Mouse (Mus musculus) 3T3-L1 (cell line): ENCODE measurements around the gene Bbs5.
"Not testable (repeated sequence)": the region's sequence is repeated elsewhere in the genome, so short reads cannot be mapped to it uniquely, and the experiment has no call there.

Experiments used
- DNase-seq: peaks from one replicate; pipeline ENCODE4 v3.0.0-alpha.2; 2015; ENCODE audit warnings: low read depth, low spot score

Bbs5 gene

DNA sequence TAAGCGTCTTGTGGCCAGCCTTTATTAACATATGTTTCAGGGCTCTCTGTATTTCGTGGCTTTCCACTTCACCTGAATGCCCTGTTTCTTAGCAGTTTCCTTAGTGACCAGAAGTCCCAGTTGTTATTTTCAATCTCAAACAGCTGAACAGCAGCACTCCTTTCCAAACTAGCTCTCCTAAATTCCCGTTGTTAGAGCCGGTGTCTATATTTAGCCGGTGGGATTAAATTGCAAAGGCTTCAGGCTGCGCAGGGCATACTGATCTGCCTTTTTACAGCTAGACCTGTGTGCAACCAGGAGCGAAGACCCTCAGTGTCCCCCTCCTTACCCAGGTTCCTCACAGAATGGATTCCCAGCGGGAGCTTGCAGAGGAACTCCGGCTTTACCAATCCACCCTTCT lies 22.9 kb downstream of the Bbs5 start, which contains the start of gene Klhl41:
TSS of gene Klhl41 (plus strand) at position 268 of the 400 bp plus-strand sequence.
- DNase-seq = no peak

DNA sequence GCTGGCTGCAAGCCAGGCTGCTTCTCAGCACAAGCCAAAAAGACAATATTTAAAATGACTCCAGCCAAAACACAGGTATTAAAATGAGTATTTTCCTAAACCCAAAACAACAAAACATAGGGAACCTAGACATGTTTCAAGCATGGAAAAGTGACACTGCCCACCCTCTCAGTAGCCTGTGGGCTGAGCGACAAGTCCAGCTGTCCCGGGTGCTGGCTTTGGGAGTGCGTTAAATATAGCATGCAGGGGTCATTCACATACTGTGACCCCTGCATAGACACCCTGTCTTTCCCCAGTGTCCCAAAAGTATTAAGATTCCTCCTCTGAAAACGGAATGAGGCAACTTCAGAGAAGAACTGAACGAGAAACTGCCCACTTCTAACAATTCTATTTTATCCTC lies 26.8 kb downstream of the Bbs5 start:
- DNase-seq = no peak

DNA sequence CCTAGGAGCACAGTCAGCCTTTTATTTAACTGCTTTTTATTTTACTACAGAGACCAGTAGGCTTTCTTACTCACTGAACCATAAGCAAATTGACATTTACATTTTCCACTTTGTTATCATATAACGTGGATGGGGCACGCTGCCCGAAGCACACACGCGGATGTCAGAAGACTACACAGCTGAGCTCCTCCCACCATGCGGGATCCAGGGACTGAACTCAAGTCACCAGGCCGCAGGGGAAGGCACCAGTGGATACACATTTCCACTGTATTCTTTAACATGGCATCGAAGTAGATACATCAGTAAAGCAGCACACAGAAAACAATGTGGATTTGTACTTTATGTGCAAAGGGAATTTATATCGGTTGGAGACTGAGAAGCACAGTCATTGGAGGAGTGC lies 28.3 kb downstream of the Bbs5 start:
- no peak for DNase-seq

- peak; percentile 48 for DNase-seq
These were observed 29.7 kb downstream of the Bbs5 start for GRCm38 (mm10) chr2:69676713-69677112.

- DNase-seq = not testable (repeated sequence)
These were observed 30.2 kb downstream of the Bbs5 start for GRCm38 (mm10) chr2:69677215-69677614.

DNA sequence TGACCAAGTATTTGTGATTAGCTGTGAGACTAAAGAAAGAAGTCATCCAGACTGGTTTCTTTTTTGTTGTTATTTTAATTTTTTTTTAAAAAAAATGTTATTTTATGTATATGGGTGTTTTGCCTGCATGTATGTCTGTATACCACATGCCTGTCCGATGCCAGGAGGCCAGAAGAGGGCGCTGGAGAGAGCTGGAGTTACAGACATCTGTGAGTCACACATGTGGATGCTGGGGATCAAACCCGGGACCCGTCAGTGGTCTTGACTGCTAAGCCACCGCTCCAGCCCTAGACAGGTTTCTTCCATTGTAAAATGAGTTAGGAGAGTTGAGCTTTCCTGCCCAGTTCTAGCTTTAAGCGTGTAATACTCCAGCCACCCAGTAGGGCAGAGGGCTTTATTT lies 33.0 kb downstream of the Bbs5 start:
- peak; percentile 20 for DNase-seq

DNA sequence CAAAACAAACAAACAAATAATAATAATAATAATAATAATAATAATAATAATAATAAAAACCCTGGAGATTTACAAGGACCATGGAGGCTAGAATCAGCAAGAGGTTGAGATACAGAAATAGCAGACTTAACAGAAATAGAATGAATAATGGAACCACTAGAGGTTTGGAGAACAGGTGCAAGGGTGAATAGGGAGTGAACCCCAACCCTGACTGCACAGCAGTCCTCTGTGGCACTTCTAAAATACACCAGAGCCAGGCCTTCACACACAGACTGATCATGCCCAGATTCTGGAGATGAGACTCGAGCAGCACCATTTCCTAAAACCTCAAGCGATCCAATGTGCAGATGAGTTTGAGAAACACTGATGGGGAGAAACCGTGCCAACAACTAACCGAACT lies 35.0 kb downstream of the Bbs5 start:
- DNase-seq = no peak

- DNase-seq = no peak
These were observed 36.2 kb downstream of the Bbs5 start for GRCm38 (mm10) chr2:69683036-69683805.

DNA sequence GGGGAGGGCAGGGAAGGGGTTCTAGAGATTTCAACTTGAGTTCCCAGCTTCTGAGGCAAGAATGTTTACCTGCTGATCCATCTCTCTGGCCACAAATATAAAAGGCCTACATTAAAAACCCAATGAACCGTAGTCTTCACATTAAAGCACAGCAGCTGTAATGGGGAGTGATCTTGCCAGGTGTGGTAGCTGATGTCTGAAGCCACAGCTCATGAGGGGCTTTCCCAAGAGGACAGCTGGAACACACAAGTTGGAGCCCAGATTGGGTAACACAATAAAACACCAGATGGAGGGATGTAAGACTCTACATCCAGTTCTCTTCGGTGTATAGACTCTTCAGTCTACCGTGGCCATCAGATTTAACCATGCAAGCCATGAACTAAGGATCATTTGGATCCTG lies 37.5 kb downstream of the Bbs5 start:
- no peak for DNase-seq

GRCm38 (mm10) chr2:69690214-69690613 lies 43.2 kb downstream of the Bbs5 start:
- no peak for DNase-seq

DNA sequence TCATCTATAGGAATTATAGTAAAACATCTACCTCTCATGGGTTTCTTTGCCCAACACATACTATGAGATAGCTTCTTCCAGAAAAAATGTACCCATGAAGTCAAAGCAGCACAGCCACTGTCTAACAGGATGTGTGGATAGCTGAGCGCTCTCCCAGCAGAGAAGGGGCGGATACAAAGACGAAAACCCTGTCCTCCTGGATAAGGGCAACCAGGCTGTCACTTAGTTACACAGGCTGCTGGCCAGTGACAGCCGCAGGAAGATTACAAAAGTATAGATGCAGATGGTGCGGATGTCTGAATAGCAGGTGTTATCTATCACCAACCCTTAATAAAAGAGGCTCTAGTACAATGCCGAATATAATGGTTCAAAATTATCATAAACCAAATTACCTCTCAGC lies 43.9 kb downstream of the Bbs5 start:
- no peak for DNase-seq

DNA sequence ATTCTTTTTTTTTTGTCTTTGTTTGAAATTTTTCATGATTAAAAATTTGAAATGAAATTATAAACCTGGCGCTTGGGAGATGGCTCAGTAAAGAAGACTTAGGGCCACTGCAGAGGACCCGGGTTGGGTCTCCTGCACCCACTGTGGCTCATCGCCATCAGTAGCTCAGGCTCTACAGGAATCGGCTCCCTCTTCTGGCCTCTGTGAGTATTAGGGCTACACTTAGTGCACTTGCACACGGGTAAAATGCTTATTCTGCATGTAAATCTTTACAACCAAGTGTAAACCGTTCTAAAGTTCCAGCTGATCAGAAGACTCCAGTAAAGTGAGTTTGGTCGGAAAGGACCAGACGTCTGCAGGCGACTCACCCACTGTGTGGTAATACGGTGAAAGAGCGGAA lies 46.5 kb downstream of the Bbs5 start:
- peak; percentile 15 for DNase-seq

DNA sequence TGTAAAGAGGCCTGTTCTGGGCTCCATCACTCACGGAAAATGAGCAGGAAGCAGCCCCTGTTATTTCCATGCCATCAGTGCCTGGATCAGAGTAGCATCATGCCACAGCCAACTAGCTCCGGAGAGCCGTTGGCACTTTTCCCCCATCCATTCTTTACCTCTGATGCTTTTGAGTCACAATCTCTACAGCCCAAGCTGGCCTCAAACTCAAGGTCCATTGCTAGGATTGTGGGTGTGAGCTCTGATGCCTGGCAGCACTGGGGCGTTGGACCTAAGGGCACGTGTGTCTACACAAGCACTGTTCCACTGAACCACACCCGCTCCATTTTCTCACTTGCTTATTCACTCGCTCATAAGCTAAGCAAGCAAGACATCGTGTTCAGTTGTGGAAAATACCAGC lies 53.5 kb downstream of the Bbs5 start:
- no peak for DNase-seq

GRCm38 (mm10) chr2:69712171-69712570 lies 65.2 kb downstream of the Bbs5 start:
- DNase-seq = no peak

DNA sequence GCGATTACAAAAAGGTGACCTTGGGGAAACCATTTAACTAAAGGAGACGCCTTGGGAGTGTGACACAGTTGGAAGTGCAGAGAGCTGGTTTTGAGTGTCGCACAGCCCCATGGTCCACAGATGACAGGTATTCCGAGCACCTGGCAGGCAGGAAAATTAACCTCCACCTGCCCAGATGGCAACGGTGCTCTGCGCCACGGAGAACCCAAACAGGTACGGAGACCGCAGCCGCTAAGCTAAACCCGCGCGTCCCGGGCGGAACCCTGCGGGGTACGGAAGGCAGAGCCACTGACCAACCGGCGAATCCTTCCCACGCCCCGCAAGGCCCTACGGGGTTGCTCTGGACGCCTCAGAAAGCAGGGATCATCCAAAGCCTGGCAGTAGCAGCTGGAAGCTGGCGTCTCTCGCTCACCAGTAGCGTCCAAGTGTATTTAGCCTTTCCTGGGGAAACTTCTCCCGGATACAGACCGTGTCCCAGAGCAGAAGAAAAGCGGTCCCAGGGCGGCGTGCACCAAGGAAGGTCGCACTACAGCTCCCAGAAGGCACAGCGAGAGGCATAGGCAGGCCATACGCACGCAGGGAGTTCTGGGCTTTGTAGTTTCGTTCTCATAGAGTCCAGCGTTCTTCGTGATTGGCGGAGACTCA lies 66.1 kb downstream of the Bbs5 start, which contains the start of gene Fastkd1:
TSS of gene Fastkd1 (minus strand) at position 536 of the 645 bp plus-strand sequence.
- DNase-seq = peak; percentile 96

- DNase-seq = no peak
These were observed 66.6 kb downstream of the Bbs5 start for GRCm38 (mm10) chr2:69713626-69714014.

GRCm38 (mm10) chr2:69714126-69714525 lies 67.2 kb downstream of the Bbs5 start:
- DNase-seq = no peak

DNA sequence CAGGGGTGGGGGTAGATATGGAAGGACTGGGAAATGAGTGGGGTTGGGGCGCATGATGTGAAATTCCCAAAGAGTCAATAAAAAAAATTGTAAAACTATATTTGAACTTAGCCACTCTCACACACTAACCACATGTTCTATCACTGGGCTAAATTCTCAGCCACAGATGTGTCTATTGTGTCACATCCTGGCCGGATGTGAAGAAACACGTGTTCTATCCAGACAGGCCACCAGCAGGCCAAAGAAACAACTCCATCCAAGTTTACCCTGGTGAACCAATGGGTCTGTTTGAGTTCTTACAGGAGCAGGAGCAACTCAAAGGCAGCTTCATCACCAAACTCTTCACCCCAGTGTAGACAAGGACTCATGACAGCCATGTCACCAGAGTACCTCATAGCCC lies 69.5 kb downstream of the Bbs5 start:
- DNase-seq = peak; percentile 35
